Mouse (Mus musculus) embryonic facial prominence, embryonic 14.5 days (tissue): ENCODE measurements around the gene Hsd17b2. TPM values are rescaled to one million over a fixed set of nuclear protein-coding genes. Genes with fewer than 3 reads are reported as not detected.

Experiments used
- ATAC-seq: fragments of 200-750 bp; cut with Nextera tagmentation; 2 replicates; pipeline ENCODE4 v1.8.0; 2017; ENCODE audit warnings: low read depth, moderate number of reproducible peaks, moderate TSS enrichment
- DNase-seq: peaks from one replicate; pipeline ENCODE4 v3.0.0-alpha.2; 2015; ENCODE audit warnings: low spot score
- H3K27ac ChIP-seq: fragments of 300-500 bp; sonication (generic); replicated peaks from 2 replicates; pipeline ENCODE4 v1.5.1; 2014; ENCODE audit warnings: low read depth, mild to moderate bottlenecking, low read length, moderate library complexity
- H3K27me3 ChIP-seq: fragments of 300-500 bp; sonication (generic); replicated peaks from 2 replicates; pipeline ENCODE4 v1.6.1; 2014; ENCODE audit warnings: low read length; ENCODE audit not compliant: control insufficient read depth, insufficient read depth
- H3K36me3 ChIP-seq: fragments of 300-500 bp; sonication (generic); 2 replicates; pipeline ENCODE4 v1.6.1; 2014; ENCODE audit warnings: low read length, mixed read lengths; ENCODE audit not compliant: control insufficient read depth, insufficient read depth
- H3K4me1 ChIP-seq: fragments of 300-500 bp; sonication (generic); 2 replicates; pipeline ENCODE4 v1.6.1; 2014; ENCODE audit warnings: antibody characterized with exemption, low read length; ENCODE audit not compliant: control insufficient read depth, insufficient read depth
- H3K4me2 ChIP-seq: fragments of 300-500 bp; sonication (generic); 2 replicates; pipeline ENCODE4 v1.6.1; 2014; ENCODE audit warnings: low read depth, mild to moderate bottlenecking, low read length, moderate library complexity, mixed read lengths
- H3K4me3 ChIP-seq: fragments of 300-500 bp; sonication (generic); 2 replicates; pipeline ENCODE4 v1.5.1; 2014; ENCODE audit warnings: low read depth, mild to moderate bottlenecking, low read length
- H3K9ac ChIP-seq: fragments of 300-500 bp; sonication (generic); 2 replicates; pipeline ENCODE4 v1.6.1; 2014; ENCODE audit warnings: low read depth, mild to moderate bottlenecking, low read length, moderate library complexity, mixed read lengths
- H3K9me3 ChIP-seq: fragments of 300-500 bp; sonication (generic); 2 replicates; pipeline ENCODE4 v1.6.1; 2016; ENCODE audit warnings: low read length; ENCODE audit not compliant: control insufficient read depth
- WGBS: fragments of 180-500 bp; shearing (Covaris S2); extraction: QIAGEN DNeasy Blood & Tissue Kit; methylation state at CpG from one replicate; pipeline ENCODE4 v1.1.7; 2014; 5-methylcytosine and 5-hydroxymethylcytosine counted together
- polyA plus RNA-seq: library from polyadenylated mRNA; unstranded; fragments of >200 nt; fragmentation: Nextera tagmentation; extraction: Ambion mirVana; gene quantifications from 2 replicates; pipeline ENCODE4 v1.2.1, GENCODE M21; 2014

Gene Hsd17b2
- polyA plus RNA-seq, 1 experiment from 2014 or later = 1.2 TPM

- no peak overlapping the region for H3K4me2 ChIP-seq
- 50% methylated on average over 2 of the region's 2 CpGs for WGBS
- no peaks in the 10 kb centered on the region for H3K9me3 ChIP-seq
- H3K36me3 ChIP-seq = no peaks in the 10 kb centered on the region
- H3K9ac ChIP-seq = no peak overlapping the region
- H3K4me1 ChIP-seq = no peaks in the 10 kb centered on the region
- no peak overlapping the region for H3K4me3 ChIP-seq
- no peak overlapping the region for H3K27ac ChIP-seq
- H3K27me3 ChIP-seq = no peaks in the 10 kb centered on the region
- DNase-seq (no peak), ATAC-seq (no peak)
These were observed 45.7 kb downstream of the Hsd17b2 start for GRCm38 (mm10) chr8:117747428-117747827.

DNA sequence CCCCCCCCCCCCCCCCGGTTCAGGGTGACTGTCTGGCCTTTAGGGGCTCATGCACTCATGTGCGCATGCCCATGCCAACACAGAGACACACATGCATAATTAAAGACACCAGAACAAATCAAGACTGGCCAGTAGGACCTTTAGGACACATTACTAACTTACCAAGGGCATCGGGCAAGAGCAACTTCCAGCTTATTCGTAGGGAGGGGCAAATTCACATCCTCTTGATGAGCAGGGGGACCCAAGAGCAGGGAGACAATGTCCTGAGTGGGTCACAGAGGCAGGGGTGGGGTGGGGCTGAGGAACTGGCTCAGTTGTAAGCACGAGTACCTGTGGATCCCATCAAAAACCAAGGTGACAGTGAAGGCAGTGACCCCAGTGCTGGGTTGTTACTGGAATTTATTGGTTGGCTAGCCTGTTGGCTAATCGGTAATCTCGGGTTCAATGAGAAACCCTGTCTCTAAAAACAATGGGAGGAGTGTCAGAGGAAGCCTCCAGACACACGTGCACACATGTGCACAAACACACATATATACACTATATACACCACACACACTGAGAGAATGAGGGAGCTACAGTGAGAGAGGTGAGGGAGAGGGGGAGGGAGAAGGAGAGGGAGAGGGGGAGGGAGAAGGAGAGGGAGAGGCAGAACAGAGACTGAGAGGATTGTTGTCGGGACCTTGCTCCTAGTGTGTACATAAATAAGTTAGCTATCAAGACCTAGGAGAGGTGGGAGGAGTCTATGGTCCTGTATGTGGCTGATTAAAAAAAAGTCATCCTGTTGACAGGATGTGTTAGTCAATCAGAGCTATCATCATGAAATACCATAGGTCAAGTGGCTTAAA, 46.4 kb downstream of the Hsd17b2 start:
- no peaks in the 10 kb centered on the region for H3K36me3 ChIP-seq
- H3K4me3 ChIP-seq = no peak overlapping the region
- 75% methylated on average over 8 of the region's 9 CpGs for WGBS
- no peaks in the 10 kb centered on the region for H3K9me3 ChIP-seq
- no peaks in the 10 kb centered on the region for H3K4me1 ChIP-seq
- no peak overlapping the region for H3K9ac ChIP-seq
- DNase-seq (no peak), ATAC-seq (no peak)
- no peak overlapping the region for H3K27ac ChIP-seq
- H3K27me3 ChIP-seq = no peaks in the 10 kb centered on the region
- no peak overlapping the region for H3K4me2 ChIP-seq

GRCm38 (mm10) chr8:117749436-117749835, 47.7 kb downstream of the Hsd17b2 start:
- H3K27me3 ChIP-seq = no peaks in the 10 kb centered on the region
- 54% methylated on average over 2 of the region's 2 CpGs for WGBS
- no peak for DNase-seq
- ATAC-seq = no peak
- H3K4me3 ChIP-seq = no peak overlapping the region
- H3K36me3 ChIP-seq = no peaks in the 10 kb centered on the region
- no peaks in the 10 kb centered on the region for H3K9me3 ChIP-seq
- H3K9ac ChIP-seq = no peak overlapping the region
- no peak overlapping the region for H3K4me2 ChIP-seq
- H3K4me1 ChIP-seq = no peaks in the 10 kb centered on the region
- H3K27ac ChIP-seq = no peak overlapping the region

- no peak for ATAC-seq
- DNase-seq = no peak
- H3K36me3 ChIP-seq = no peaks in the 10 kb centered on the region
- no peak overlapping the region for H3K4me2 ChIP-seq
- no peak overlapping the region for H3K9ac ChIP-seq
- H3K4me3 ChIP-seq = no peak overlapping the region
- WGBS = 82% methylated on average over 11 of the region's 11 CpGs
- no peaks in the 10 kb centered on the region for H3K4me1 ChIP-seq
- H3K27ac ChIP-seq = no peak overlapping the region
- H3K27me3 ChIP-seq = no peaks in the 10 kb centered on the region
- no peaks in the 10 kb centered on the region for H3K9me3 ChIP-seq
These were observed 56.2 kb downstream of the Hsd17b2 start for GRCm38 (mm10) chr8:117757900-117758299.

- DNase-seq (no peak), ATAC-seq (no peak)
- no peak overlapping the region for H3K9ac ChIP-seq
- no peaks in the 10 kb centered on the region for H3K4me1 ChIP-seq
- no peak overlapping the region for H3K4me2 ChIP-seq
- WGBS = 91% methylated on average over 6 of the region's 6 CpGs
- no peak overlapping the region for H3K27ac ChIP-seq
- H3K27me3 ChIP-seq = no peaks in the 10 kb centered on the region
- H3K9me3 ChIP-seq = no peaks in the 10 kb centered on the region
- H3K4me3 ChIP-seq = no peak overlapping the region
- H3K36me3 ChIP-seq = no peaks in the 10 kb centered on the region
These were observed 61.1 kb downstream of the Hsd17b2 start for GRCm38 (mm10) chr8:117762776-117763175.

DNA sequence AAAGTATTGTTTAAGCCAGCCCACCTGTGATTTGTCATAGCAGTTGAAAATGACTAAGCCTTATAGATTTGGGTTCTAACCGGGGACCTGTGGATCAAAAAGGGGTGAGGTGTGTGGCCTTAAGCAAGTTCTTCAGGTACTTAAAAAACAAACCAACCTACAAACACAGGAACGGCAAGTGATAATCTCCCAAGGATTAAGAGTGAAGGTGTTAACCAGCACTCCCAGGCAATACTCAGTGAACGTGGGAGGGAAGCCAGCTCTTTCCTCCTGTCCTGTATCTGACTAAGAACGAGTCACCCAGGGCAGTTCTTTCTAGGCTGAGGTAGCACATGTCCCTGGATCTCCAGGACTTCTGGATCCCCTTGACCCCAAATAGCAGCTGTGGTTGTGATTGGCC, 62.9 kb downstream of the Hsd17b2 start:
- H3K4me3 ChIP-seq = no peak overlapping the region
- H3K9me3 ChIP-seq = no peaks in the 10 kb centered on the region
- H3K27me3 ChIP-seq = no peaks in the 10 kb centered on the region
- DNase-seq = no peak
- no peaks in the 10 kb centered on the region for H3K4me1 ChIP-seq
- no peak overlapping the region for H3K27ac ChIP-seq
- no peak overlapping the region for H3K4me2 ChIP-seq
- 59% methylated on average over 4 of the region's 4 CpGs for WGBS
- ATAC-seq = no peak
- H3K36me3 ChIP-seq = no peaks in the 10 kb centered on the region
- no peak overlapping the region for H3K9ac ChIP-seq

- Histone ChIP-seq H3K9ac (no peak overlapping the region), H3K4me1 (no peaks in the 10 kb centered on the region), H3K4me3 (no peak overlapping the region), H3K27me3 (no peaks in the 10 kb centered on the region), H3K27ac (no peak overlapping the region), H3K36me3 (no peaks in the 10 kb centered on the region), H3K9me3 (no peaks in the 10 kb centered on the region), H3K4me2 (no peak overlapping the region)
- 82% methylated on average over 5 of the region's 5 CpGs for WGBS
- ATAC-seq = no peak
- no peak for DNase-seq
These were observed 64.2 kb downstream of the Hsd17b2 start for GRCm38 (mm10) chr8:117765947-117766346.

- H3K27ac ChIP-seq = no peak overlapping the region
- H3K36me3 ChIP-seq = no peaks in the 10 kb centered on the region
- DNase-seq = no peak
- no peak for ATAC-seq
- no peak overlapping the region for H3K4me3 ChIP-seq
- H3K9ac ChIP-seq = no peak overlapping the region
- no peak overlapping the region for H3K4me2 ChIP-seq
- WGBS = 62% methylated on average over 7 of the region's 7 CpGs
- no peaks in the 10 kb centered on the region for H3K27me3 ChIP-seq
- H3K9me3 ChIP-seq = no peaks in the 10 kb centered on the region
- no peaks in the 10 kb centered on the region for H3K4me1 ChIP-seq
These were observed 67.3 kb downstream of the Hsd17b2 start for GRCm38 (mm10) chr8:117768971-117769370.
